Mouse (Mus musculus): ENCODE data around the gene Tiam2. TPM values are rescaled to one million over a fixed set of nuclear protein-coding genes. Genes with fewer than 3 reads are reported as not detected.

The Tiam2 gene
- polyA plus RNA-seq, 1 experiment from 2014 or later = 1.2 TPM

- Histone ChIP-seq H3K9me3 (ENCODE audit: control insufficient read depth, low read length) (no peaks in the 10 kb centered on the region), H3K27ac (replicated peaks) (no peak overlapping the region), H3K4me3 (ENCODE audit: low read depth, low read length) (no peak overlapping the region), H3K4me1 (replicated peaks; ENCODE audit: control insufficient read depth, insufficient read depth) (no peaks in the 10 kb centered on the region), H3K27me3 (ENCODE audit: control insufficient read depth, insufficient read depth, low read length) (no peaks in the 10 kb centered on the region), H3K36me3 (ENCODE audit: control insufficient read depth, insufficient read depth, low read length) (no peaks in the 10 kb centered on the region), H3K4me2 (replicated peaks; ENCODE audit: low read depth) (no peak overlapping the region), H3K9ac (ENCODE audit: low read length) (no peak overlapping the region)
- DNase-seq (ENCODE audit: low spot score) = no peak
- WGBS = 76% methylated on average over 7 of the region's 7 CpGs
- ATAC-seq (ENCODE audit: low FRiP score, low TSS enrichment) = no peak
- TF ChIP-seq EP300 (optimal IDR thresholded peaks at IDR 0.05) = no peak
- TF ChIP-seq CTCF (IDR thresholded peaks at IDR 0.05; ENCODE audit: low read depth) = no peak
Observed at GRCm38 (mm10) chr17:3336161-3336739, 9.9 kb downstream of the Tiam2 start.

GRCm38 (mm10) chr17:3336887-3337524 lies 10.6 kb downstream of the Tiam2 start:
- Histone ChIP-seq H3K4me2 (replicated peaks; ENCODE audit: low read depth) (no peak overlapping the region), H3K4me1 (replicated peaks; ENCODE audit: control insufficient read depth, insufficient read depth) (no peaks in the 10 kb centered on the region), H3K27ac (replicated peaks) (no peak overlapping the region), H3K4me3 (ENCODE audit: low read depth, low read length) (no peak overlapping the region), H3K9me3 (ENCODE audit: control insufficient read depth, low read length) (no peaks in the 10 kb centered on the region), H3K36me3 (ENCODE audit: control insufficient read depth, insufficient read depth, low read length) (no peaks in the 10 kb centered on the region), H3K27me3 (ENCODE audit: control insufficient read depth, insufficient read depth, low read length) (no peaks in the 10 kb centered on the region), H3K9ac (ENCODE audit: low read length) (no peak overlapping the region)
- ATAC-seq (ENCODE audit: low FRiP score, low TSS enrichment) = no peak
- no peak for DNase-seq (ENCODE audit: low spot score)
- 72% methylated on average over 7 of the region's 7 CpGs for WGBS
- TF ChIP-seq CTCF (IDR thresholded peaks at IDR 0.05; ENCODE audit: low read depth) = no peak
- TF ChIP-seq EP300 (optimal IDR thresholded peaks at IDR 0.05) = no peak

GRCm38 (mm10) chr17:3337525-3337888 lies 11.1 kb downstream of the Tiam2 start:
- Histone ChIP-seq H3K27ac (replicated peaks) (no peak overlapping the region), H3K9ac (ENCODE audit: low read length) (no peak overlapping the region), H3K27me3 (ENCODE audit: control insufficient read depth, insufficient read depth, low read length) (no peaks in the 10 kb centered on the region), H3K4me2 (replicated peaks; ENCODE audit: low read depth) (no peak overlapping the region), H3K36me3 (ENCODE audit: control insufficient read depth, insufficient read depth, low read length) (no peaks in the 10 kb centered on the region), H3K4me1 (replicated peaks; ENCODE audit: control insufficient read depth, insufficient read depth) (no peaks in the 10 kb centered on the region), H3K4me3 (ENCODE audit: low read depth, low read length) (no peak overlapping the region), H3K9me3 (ENCODE audit: control insufficient read depth, low read length) (no peaks in the 10 kb centered on the region)
- DNase-seq (ENCODE audit: low spot score) (no peak), ATAC-seq (ENCODE audit: low FRiP score, low TSS enrichment) (no peak)
- TF ChIP-seq EP300 (optimal IDR thresholded peaks at IDR 0.05) (no peak), CTCF (IDR thresholded peaks at IDR 0.05; ENCODE audit: low read depth) (no peak)
- WGBS = 74% methylated on average over 4 of the region's 4 CpGs

- Histone ChIP-seq H3K27me3 (ENCODE audit: control insufficient read depth, insufficient read depth, low read length) (no peaks in the 10 kb centered on the region), H3K36me3 (ENCODE audit: control insufficient read depth, insufficient read depth, low read length) (no peaks in the 10 kb centered on the region), H3K9me3 (ENCODE audit: control insufficient read depth, low read length) (no peaks in the 10 kb centered on the region), H3K4me1 (replicated peaks; ENCODE audit: control insufficient read depth, insufficient read depth) (no peaks in the 10 kb centered on the region), H3K27ac (replicated peaks) (no peak overlapping the region), H3K4me3 (ENCODE audit: low read depth, low read length) (no peak overlapping the region), H3K9ac (ENCODE audit: low read length) (no peak overlapping the region), H3K4me2 (replicated peaks; ENCODE audit: low read depth) (no peak overlapping the region)
- TF ChIP-seq EP300 (optimal IDR thresholded peaks at IDR 0.05) (no peak), CTCF (IDR thresholded peaks at IDR 0.05; ENCODE audit: low read depth) (no peak)
- ATAC-seq (ENCODE audit: low FRiP score, low TSS enrichment) = no peak
- WGBS = 49% methylated on average over 7 of the region's 7 CpGs
- DNase-seq (ENCODE audit: low spot score) = no peak
Observed at GRCm38 (mm10) chr17:3338821-3339220, 12.4 kb downstream of the Tiam2 start.

GRCm38 (mm10) chr17:3344872-3345271 lies 18.5 kb downstream of the Tiam2 start:
- no peak overlapping the region for H3K4me2 ChIP-seq (replicated peaks; ENCODE audit: low read depth)

GRCm38 (mm10) chr17:3345276-3345885 lies 19.0 kb downstream of the Tiam2 start:
- H3K4me1 ChIP-seq (replicated peaks; ENCODE audit: control insufficient read depth, insufficient read depth) = no peaks in the 10 kb centered on the region
- TF ChIP-seq EP300 (optimal IDR thresholded peaks at IDR 0.05) (no peak), CTCF (IDR thresholded peaks at IDR 0.05; ENCODE audit: low read depth) (no peak)
- WGBS = 75% methylated on average over 12 of the region's 12 CpGs
- no peaks in the 10 kb centered on the region for H3K9me3 ChIP-seq (ENCODE audit: control insufficient read depth, low read length)
- H3K4me3 ChIP-seq (ENCODE audit: low read depth, low read length) = no peak overlapping the region
- H3K27ac ChIP-seq (replicated peaks) = no peak overlapping the region
- ATAC-seq (ENCODE audit: low FRiP score, low TSS enrichment) = no peak
- no peak overlapping the region for H3K9ac ChIP-seq (ENCODE audit: low read length)
- no peak for DNase-seq (ENCODE audit: low spot score)
- H3K27me3 ChIP-seq (ENCODE audit: control insufficient read depth, insufficient read depth, low read length) = no peaks in the 10 kb centered on the region
- no peaks in the 10 kb centered on the region for H3K36me3 ChIP-seq (ENCODE audit: control insufficient read depth, insufficient read depth, low read length)
- H3K4me2 ChIP-seq (replicated peaks; ENCODE audit: low read depth) = no peak overlapping the region

More at GRCm38 (mm10) chr17:3344872-3345271, 18.5 kb downstream of the Tiam2 start:
- no peak overlapping the region for H3K27ac ChIP-seq (replicated peaks)
- H3K4me3 ChIP-seq (ENCODE audit: low read depth, low read length) = no peak overlapping the region
- ATAC-seq (ENCODE audit: low FRiP score, low TSS enrichment) (no peak), DNase-seq (ENCODE audit: low spot score) (no peak)
- no peaks in the 10 kb centered on the region for H3K9me3 ChIP-seq (ENCODE audit: control insufficient read depth, low read length)
- H3K27me3 ChIP-seq (ENCODE audit: control insufficient read depth, insufficient read depth, low read length) = no peaks in the 10 kb centered on the region
- no peaks in the 10 kb centered on the region for H3K4me1 ChIP-seq (replicated peaks; ENCODE audit: control insufficient read depth, insufficient read depth)
- H3K9ac ChIP-seq (ENCODE audit: low read length) = no peak overlapping the region
- TF ChIP-seq EP300 (optimal IDR thresholded peaks at IDR 0.05) (no peak), CTCF (IDR thresholded peaks at IDR 0.05; ENCODE audit: low read depth) (no peak)
- 76% methylated on average over 7 of the region's 7 CpGs for WGBS
- no peaks in the 10 kb centered on the region for H3K36me3 ChIP-seq (ENCODE audit: control insufficient read depth, insufficient read depth, low read length)

Measured in stomach, postnatal 0 days (tissue).